Mouse (Mus musculus) heart, postnatal 25 days (tissue): ENCODE measurements around the gene Apod. TPM values are rescaled to one million over a fixed set of nuclear protein-coding genes. Genes with fewer than 3 reads are reported as not detected.

Source experiments
- microRNA-seq: library from miRNA; unstranded; fragments of <30 nt; microRNA quantifications from one replicate; pipeline ENCODE4 v1.2.0, GENCODE M21; 2022
- total RNA-seq, 2 experiments: library from RNA; stranded (reverse); gene quantifications; 2 replicates each; pipeline ENCODE4 v1.2.3; 2021

Gene Apod
- total RNA-seq, 2 experiments from 2014 or later, result 2.6 to 2.9 TPM

Small RNA genes lying within 50 kb of the gene (microRNA-seq; reads per million reads assigned to microRNA genes)
- not detected for gene Gm27415

Other genes starting within 250 kb of the Apod start
- 10 to 100 TPM; 11.3 to 11.5 TPM for gene Xxylt1, start 233.4 kb downstream of the Apod start, total RNA-seq
- 10 to 100 TPM; 18.2 to 23.9 TPM for gene Acap2, start 113.6 kb downstream of the Apod start, total RNA-seq
- 10 to 100 TPM; 80.7 to 84.4 TPM for gene Ppp1r2, start 39.5 kb downstream of the Apod start, total RNA-seq
- 1 to 10 TPM; 7.0 to 7.6 TPM for gene Bdh1, start 107.5 kb upstream of the Apod start, total RNA-seq